Mouse (Mus musculus): ENCODE results near the gene Sorcs2. TPM values are rescaled to one million over a fixed set of nuclear protein-coding genes. Genes with fewer than 3 reads are reported as not detected.

Sorcs2 gene
- polyA plus RNA-seq, 1 experiment from 2014 or later = 5.1 TPM

GRCm38 (mm10) chr5:36139766-36140165, 258.2 kb downstream of the Sorcs2 start:
- no peak overlapping the region for H3K9ac ChIP-seq (ENCODE audit: low read length)
- H3K9me3 ChIP-seq (replicated peaks; ENCODE audit: control insufficient read depth, low read length) = no peaks in the 10 kb centered on the region
- no peak overlapping the region for H3K4me2 ChIP-seq (ENCODE audit: low read length)
- 87% methylated on average over 6 of the region's 6 CpGs for WGBS
- no peak for DNase-seq (ENCODE audit: low spot score)
- H3K27ac ChIP-seq (ENCODE audit: low read depth, low read length) = no peak overlapping the region
- ATAC-seq = no peak
- no peaks in the 10 kb centered on the region for H3K27me3 ChIP-seq (replicated peaks; ENCODE audit: control insufficient read depth, insufficient read depth, low read length)
- H3K4me1 ChIP-seq (ENCODE audit: control insufficient read depth, insufficient read depth, low read length) = no peaks in the 10 kb centered on the region
- no peaks in the 10 kb centered on the region for H3K36me3 ChIP-seq (ENCODE audit: control insufficient read depth, insufficient read depth, low read length)
- no peak overlapping the region for H3K4me3 ChIP-seq (ENCODE audit: low read depth, low read length)

GRCm38 (mm10) chr5:36135874-36136542, 261.9 kb downstream of the Sorcs2 start:
- no peak for ATAC-seq

GRCm38 (mm10) chr5:36134302-36134701, 263.6 kb downstream of the Sorcs2 start:
- DNase-seq (ENCODE audit: low spot score) (no peak), ATAC-seq (no peak)
- no peak overlapping the region for H3K4me2 ChIP-seq (ENCODE audit: low read length)
- H3K9me3 ChIP-seq (replicated peaks; ENCODE audit: control insufficient read depth, low read length) = no peaks in the 10 kb centered on the region
- H3K27me3 ChIP-seq (replicated peaks; ENCODE audit: control insufficient read depth, insufficient read depth, low read length) = no peaks in the 10 kb centered on the region
- H3K4me1 ChIP-seq (ENCODE audit: control insufficient read depth, insufficient read depth, low read length) = peaks cover 7% of the 10 kb centered on the region
- no peak overlapping the region for H3K27ac ChIP-seq (ENCODE audit: low read depth, low read length)
- no peak overlapping the region for H3K4me3 ChIP-seq (ENCODE audit: low read depth, low read length)
- H3K36me3 ChIP-seq (ENCODE audit: control insufficient read depth, insufficient read depth, low read length) = no peaks in the 10 kb centered on the region
- H3K9ac ChIP-seq (ENCODE audit: low read length) = no peak overlapping the region
- 80% methylated on average over 6 of the region's 6 CpGs for WGBS

More at GRCm38 (mm10) chr5:36135874-36136542, 261.9 kb downstream of the Sorcs2 start:
- H3K9me3 ChIP-seq (replicated peaks; ENCODE audit: control insufficient read depth, low read length) = no peaks in the 10 kb centered on the region
- H3K4me2 ChIP-seq (ENCODE audit: low read length) = no peak overlapping the region
- 87% methylated on average over 3 of the region's 3 CpGs for WGBS
- no peaks in the 10 kb centered on the region for H3K27me3 ChIP-seq (replicated peaks; ENCODE audit: control insufficient read depth, insufficient read depth, low read length)
- no peaks in the 10 kb centered on the region for H3K4me1 ChIP-seq (ENCODE audit: control insufficient read depth, insufficient read depth, low read length)
- DNase-seq (ENCODE audit: low spot score) = no peak
- H3K27ac ChIP-seq (ENCODE audit: low read depth, low read length) = no peak overlapping the region
- no peak overlapping the region for H3K9ac ChIP-seq (ENCODE audit: low read length)
- H3K4me3 ChIP-seq (ENCODE audit: low read depth, low read length) = no peak overlapping the region
- H3K36me3 ChIP-seq (ENCODE audit: control insufficient read depth, insufficient read depth, low read length) = no peaks in the 10 kb centered on the region

- ATAC-seq = no peak
- H3K9me3 ChIP-seq (replicated peaks; ENCODE audit: control insufficient read depth, low read length) = no peaks in the 10 kb centered on the region
- H3K4me1 ChIP-seq (ENCODE audit: control insufficient read depth, insufficient read depth, low read length) = peaks cover 7% of the 10 kb centered on the region
- no peaks in the 10 kb centered on the region for H3K27me3 ChIP-seq (replicated peaks; ENCODE audit: control insufficient read depth, insufficient read depth, low read length)
- WGBS = 69% methylated on average over 2 of the region's 2 CpGs
- H3K36me3 ChIP-seq (ENCODE audit: control insufficient read depth, insufficient read depth, low read length) = no peaks in the 10 kb centered on the region
- no peak for DNase-seq (ENCODE audit: low spot score)
- no peak overlapping the region for H3K4me3 ChIP-seq (ENCODE audit: low read depth, low read length)
- no peak overlapping the region for H3K9ac ChIP-seq (ENCODE audit: low read length)
- H3K27ac ChIP-seq (ENCODE audit: low read depth, low read length) = no peak overlapping the region
- H3K4me2 ChIP-seq (ENCODE audit: low read length) = no peak overlapping the region
Measured at GRCm38 (mm10) chr5:36133893-36134292, 264.0 kb downstream of the Sorcs2 start.

GRCm38 (mm10) chr5:36130393-36131011, 267.4 kb downstream of the Sorcs2 start:
- Histone ChIP-seq H3K27ac (ENCODE audit: low read depth, low read length) (peak overlapping the region; percentile 35; the same call in 1 of the 2 replicates), H3K9me3 (replicated peaks; ENCODE audit: control insufficient read depth, low read length) (no peaks in the 10 kb centered on the region), H3K4me2 (ENCODE audit: low read length) (no peak overlapping the region), H3K4me1 (ENCODE audit: control insufficient read depth, insufficient read depth, low read length) (peaks cover 7% of the 10 kb centered on the region), H3K27me3 (replicated peaks; ENCODE audit: control insufficient read depth, insufficient read depth, low read length) (no peaks in the 10 kb centered on the region), H3K36me3 (ENCODE audit: control insufficient read depth, insufficient read depth, low read length) (no peaks in the 10 kb centered on the region), H3K9ac (ENCODE audit: low read length) (no peak overlapping the region), H3K4me3 (ENCODE audit: low read depth, low read length) (no peak overlapping the region)
- 27% methylated on average over 8 of the region's 8 CpGs for WGBS
- peak; percentile 89 for ATAC-seq
- DNase-seq (ENCODE audit: low spot score) = peak; percentile 85

GRCm38 (mm10) chr5:36129661-36130060, 268.3 kb downstream of the Sorcs2 start:
- H3K27ac ChIP-seq (ENCODE audit: low read depth, low read length) = no peak overlapping the region
- H3K27me3 ChIP-seq (replicated peaks; ENCODE audit: control insufficient read depth, insufficient read depth, low read length) = no peaks in the 10 kb centered on the region
- no peak overlapping the region for H3K4me3 ChIP-seq (ENCODE audit: low read depth, low read length)
- WGBS = 53% methylated on average over 2 of the region's 2 CpGs
- no peak overlapping the region for H3K4me2 ChIP-seq (ENCODE audit: low read length)
- no peaks in the 10 kb centered on the region for H3K9me3 ChIP-seq (replicated peaks; ENCODE audit: control insufficient read depth, low read length)
- ATAC-seq = no peak
- DNase-seq (ENCODE audit: low spot score) = peak; percentile 22
- H3K9ac ChIP-seq (ENCODE audit: low read length) = no peak overlapping the region
- peaks cover 7% of the 10 kb centered on the region for H3K4me1 ChIP-seq (ENCODE audit: control insufficient read depth, insufficient read depth, low read length)
- H3K36me3 ChIP-seq (ENCODE audit: control insufficient read depth, insufficient read depth, low read length) = no peaks in the 10 kb centered on the region

- WGBS = 56% methylated on average over 3 of the region's 3 CpGs
Measured at GRCm38 (mm10) chr5:36128513-36128912, 269.4 kb downstream of the Sorcs2 start.

GRCm38 (mm10) chr5:36124993-36125392, 272.9 kb downstream of the Sorcs2 start:
- no peak for ATAC-seq
- Histone ChIP-seq H3K9ac (ENCODE audit: low read length) (no peak overlapping the region), H3K4me3 (ENCODE audit: low read depth, low read length) (no peak overlapping the region), H3K4me2 (ENCODE audit: low read length) (no peak overlapping the region), H3K36me3 (ENCODE audit: control insufficient read depth, insufficient read depth, low read length) (no peaks in the 10 kb centered on the region), H3K9me3 (replicated peaks; ENCODE audit: control insufficient read depth, low read length) (no peaks in the 10 kb centered on the region), H3K27me3 (replicated peaks; ENCODE audit: control insufficient read depth, insufficient read depth, low read length) (no peaks in the 10 kb centered on the region), H3K4me1 (ENCODE audit: control insufficient read depth, insufficient read depth, low read length) (peaks cover 2% of the 10 kb centered on the region), H3K27ac (ENCODE audit: low read depth, low read length) (no peak overlapping the region)
- peak; percentile 39 for DNase-seq (ENCODE audit: low spot score)
- 70% methylated on average over 6 of the region's 6 CpGs for WGBS

More at GRCm38 (mm10) chr5:36128513-36128912, 269.4 kb downstream of the Sorcs2 start:
- no peak overlapping the region for H3K9ac ChIP-seq (ENCODE audit: low read length)
- H3K27ac ChIP-seq (ENCODE audit: low read depth, low read length) = no peak overlapping the region
- H3K4me3 ChIP-seq (ENCODE audit: low read depth, low read length) = no peak overlapping the region
- no peak for DNase-seq (ENCODE audit: low spot score)
- ATAC-seq = no peak
- H3K4me2 ChIP-seq (ENCODE audit: low read length) = no peak overlapping the region
- no peaks in the 10 kb centered on the region for H3K9me3 ChIP-seq (replicated peaks; ENCODE audit: control insufficient read depth, low read length)
- H3K36me3 ChIP-seq (ENCODE audit: control insufficient read depth, insufficient read depth, low read length) = no peaks in the 10 kb centered on the region
- peaks cover 7% of the 10 kb centered on the region for H3K4me1 ChIP-seq (ENCODE audit: control insufficient read depth, insufficient read depth, low read length)
- H3K27me3 ChIP-seq (replicated peaks; ENCODE audit: control insufficient read depth, insufficient read depth, low read length) = no peaks in the 10 kb centered on the region

- WGBS = 80% methylated on average over 10 of the region's 10 CpGs
- no peak overlapping the region for H3K4me3 ChIP-seq (ENCODE audit: low read depth, low read length)
- no peaks in the 10 kb centered on the region for H3K9me3 ChIP-seq (replicated peaks; ENCODE audit: control insufficient read depth, low read length)
- no peak overlapping the region for H3K9ac ChIP-seq (ENCODE audit: low read length)
- no peak overlapping the region for H3K4me2 ChIP-seq (ENCODE audit: low read length)
- H3K27me3 ChIP-seq (replicated peaks; ENCODE audit: control insufficient read depth, insufficient read depth, low read length) = no peaks in the 10 kb centered on the region
- no peak for DNase-seq (ENCODE audit: low spot score)
- no peaks in the 10 kb centered on the region for H3K36me3 ChIP-seq (ENCODE audit: control insufficient read depth, insufficient read depth, low read length)
- no peaks in the 10 kb centered on the region; the same call in 1 of the 2 replicates for H3K4me1 ChIP-seq (ENCODE audit: control insufficient read depth, insufficient read depth, low read length)
- H3K27ac ChIP-seq (ENCODE audit: low read depth, low read length) = no peak overlapping the region
- no peak for ATAC-seq
Measured at GRCm38 (mm10) chr5:36122987-36123386, 275.0 kb downstream of the Sorcs2 start.
